Mouse (Mus musculus) liver, postnatal 0 days (tissue): Measurements from ENCODE around the gene Pla2g7. TPM values are rescaled to one million over a fixed set of nuclear protein-coding genes. Genes with fewer than 3 reads are reported as not detected.

Source experiments
- ATAC-seq: fragments of 200-750 bp; cut with Nextera tagmentation; 2 replicates; pipeline ENCODE4 v1.8.0; 2017; ENCODE audit warnings: mild to moderate bottlenecking, moderate library complexity
- DNase-seq: peaks from one replicate; pipeline ENCODE4 v3.0.0-alpha.2; 2016
- H3K27ac ChIP-seq: fragments of 300-500 bp; sonication (generic); 2 replicates; pipeline ENCODE4 v1.5.1; 2014; ENCODE audit warnings: antibody characterized with exemption, moderate library complexity, mild to moderate bottlenecking, low read depth
- H3K27me3 ChIP-seq: fragments of 300-500 bp; sonication (generic); 2 replicates; pipeline ENCODE4 v1.6.1; 2014; ENCODE audit warnings: low read length, control low read depth, mixed read lengths; ENCODE audit not compliant: insufficient read depth
- H3K36me3 ChIP-seq: fragments of 300-500 bp; sonication (generic); replicated peaks from 2 replicates; pipeline ENCODE4 v1.6.1; 2014; ENCODE audit warnings: mild to moderate bottlenecking, control low read depth, low read length, moderate library complexity, mixed read lengths; ENCODE audit not compliant: insufficient read depth
- H3K4me1 ChIP-seq: fragments of 300-500 bp; sonication (generic); 2 replicates; pipeline ENCODE4 v1.6.1; 2014; ENCODE audit warnings: antibody characterized with exemption, mild to moderate bottlenecking, control low read depth; ENCODE audit not compliant: insufficient read depth
- H3K4me2 ChIP-seq: fragments of 300-500 bp; sonication (generic); 2 replicates; pipeline ENCODE4 v1.6.1; 2014; ENCODE audit warnings: low read depth, mild to moderate bottlenecking, low read length, moderate library complexity, mixed read lengths
- H3K4me3 ChIP-seq: fragments of 300-500 bp; sonication (generic); 2 replicates; pipeline ENCODE4 v1.5.1; 2014; ENCODE audit warnings: low read depth, low read length
- H3K9ac ChIP-seq: fragments of 300-500 bp; sonication (generic); replicated peaks from 2 replicates; pipeline ENCODE4 v1.6.1; 2014; ENCODE audit warnings: mild to moderate bottlenecking, moderate library complexity
- H3K9me3 ChIP-seq: fragments of 300-500 bp; sonication (generic); 2 replicates; pipeline ENCODE4 v1.6.1; 2016; ENCODE audit warnings: mild to moderate bottlenecking, control low read depth, low read length, mixed read lengths
- CTCF ChIP-seq: sonication (generic); IDR thresholded peaks from 2 replicates; pipeline ENCODE4 v1.5.1; 2016; ENCODE audit warnings: antibody characterized with exemption, low read depth
- EP300 ChIP-seq: IDR thresholded peaks from 2 replicates; pipeline ENCODE4 v1.6.1; 2016; ENCODE audit warnings: antibody characterized with exemption, low read depth, mild to moderate bottlenecking
- WGBS: fragments of 180-500 bp; shearing (Covaris S2); extraction: QIAGEN DNeasy Blood & Tissue Kit; methylation state at CpG from one replicate; pipeline ENCODE4 v1.1.7; 2014; ENCODE audit not compliant: insufficient replicate concordance; 5-methylcytosine and 5-hydroxymethylcytosine counted together
- polyA plus RNA-seq: library from polyadenylated mRNA; unstranded; fragments of >200 nt; fragmentation: Nextera tagmentation; extraction: Ambion mirVana; gene quantifications from 2 replicates; pipeline ENCODE4 v1.2.1, GENCODE M21; 2015

The Pla2g7 gene
- polyA plus RNA-seq, 1 experiment from 2014 or later: 61.4 TPM

GRCm38 (mm10) chr17:43569287-43569686, 1.4 kb downstream of the Pla2g7 start:
- DNase-seq (peak; percentile 46), ATAC-seq (peak; percentile 53)
- H3K9ac ChIP-seq: no peak overlapping the region
- H3K4me3 ChIP-seq: peak overlapping the region; percentile 47; the same call in 1 of the 2 replicates
- no peaks in the 10 kb centered on the region for H3K9me3 ChIP-seq
- no peaks in the 10 kb centered on the region for H3K36me3 ChIP-seq
- peak overlapping the region; percentile 37 for H3K27ac ChIP-seq
- H3K4me1 ChIP-seq: peaks cover 10% of the 10 kb centered on the region; the same call in 1 of the 2 replicates
- WGBS: 46% methylated on average over 7 of the region's 7 CpGs
- H3K4me2 ChIP-seq: peak overlapping the region; percentile 77
- TF ChIP-seq CTCF (no peak), EP300 (no peak)
- no peaks in the 10 kb centered on the region for H3K27me3 ChIP-seq

- WGBS: 21% methylated on average over 3 of the region's 3 CpGs
Observed at GRCm38 (mm10) chr17:43573624-43574073, 5.8 kb downstream of the Pla2g7 start.

GRCm38 (mm10) chr17:43580456-43580855, 12.6 kb downstream of the Pla2g7 start:
- TF ChIP-seq CTCF (no peak), EP300 (no peak)
- H3K4me3 ChIP-seq: no peak overlapping the region
- peak overlapping the region; percentile 9; the same call in 1 of the 2 replicates for H3K4me2 ChIP-seq
- no peaks in the 10 kb centered on the region for H3K9me3 ChIP-seq
- H3K27ac ChIP-seq: 0 out of 2 replicates have a peak overlapping the region, but pooled peaks have one; percentile 64
- peaks cover 19% of the 10 kb centered on the region for H3K4me1 ChIP-seq
- H3K36me3 ChIP-seq: no peaks in the 10 kb centered on the region
- no peaks in the 10 kb centered on the region for H3K27me3 ChIP-seq
- H3K9ac ChIP-seq: no peak overlapping the region
- DNase-seq: no peak
- ATAC-seq: peak; percentile 15; the same call in 1 of the 2 replicates
- WGBS: 40% methylated on average over 3 of the region's 3 CpGs

More at GRCm38 (mm10) chr17:43573624-43574073, 5.8 kb downstream of the Pla2g7 start:
- Histone ChIP-seq H3K9me3 (no peaks in the 10 kb centered on the region), H3K4me3 (no peak overlapping the region), H3K9ac (no peak overlapping the region), H3K4me2 (no peak overlapping the region), H3K27ac (peak overlapping the region; percentile 61), H3K36me3 (no peaks in the 10 kb centered on the region), H3K4me1 (peaks cover 14% of the 10 kb centered on the region; the same call in 1 of the 2 replicates), H3K27me3 (no peaks in the 10 kb centered on the region)
- ATAC-seq: peak; percentile 45
- TF ChIP-seq EP300 (no peak), CTCF (no peak)
- no peak for DNase-seq

GRCm38 (mm10) chr17:43581012-43581467, 13.1 kb downstream of the Pla2g7 start:
- 33% methylated on average over 8 of the region's 8 CpGs for WGBS
- peak overlapping the region; percentile 9; the same call in 1 of the 2 replicates for H3K4me2 ChIP-seq

GRCm38 (mm10) chr17:43584771-43585170, 16.9 kb downstream of the Pla2g7 start:
- no peaks in the 10 kb centered on the region for H3K27me3 ChIP-seq
- DNase-seq (no peak), ATAC-seq (no peak)
- H3K36me3 ChIP-seq: no peaks in the 10 kb centered on the region
- no peak overlapping the region for H3K27ac ChIP-seq
- no peak overlapping the region for H3K4me2 ChIP-seq
- H3K4me1 ChIP-seq: peaks cover 26% of the 10 kb centered on the region
- TF ChIP-seq EP300: no peak
- no peak for TF ChIP-seq CTCF
- H3K4me3 ChIP-seq: no peak overlapping the region
- H3K9ac ChIP-seq: no peak overlapping the region
- WGBS: 66% methylated on average over 7 of the region's 7 CpGs
- H3K9me3 ChIP-seq: no peaks in the 10 kb centered on the region

More at GRCm38 (mm10) chr17:43581012-43581467, 13.1 kb downstream of the Pla2g7 start:
- Histone ChIP-seq H3K27me3 (no peaks in the 10 kb centered on the region), H3K9ac (peak overlapping the region; percentile 7; the same call in 1 of the 2 replicates), H3K9me3 (no peaks in the 10 kb centered on the region), H3K27ac (peak overlapping the region; percentile 64), H3K4me3 (no peak overlapping the region), H3K4me1 (peaks cover 19% of the 10 kb centered on the region), H3K36me3 (no peaks in the 10 kb centered on the region)
- DNase-seq (no peak), ATAC-seq (peak; percentile 60)
- TF ChIP-seq EP300 (no peak), CTCF (no peak)

- Histone ChIP-seq H3K9ac (no peak overlapping the region), H3K4me2 (no peak overlapping the region), H3K4me1 (peaks cover 14% of the 10 kb centered on the region), H3K36me3 (no peaks in the 10 kb centered on the region), H3K27ac (no peak overlapping the region), H3K9me3 (no peaks in the 10 kb centered on the region), H3K4me3 (no peak overlapping the region), H3K27me3 (no peaks in the 10 kb centered on the region)
- no peak for TF ChIP-seq CTCF
- TF ChIP-seq EP300: no peak
- WGBS: 54% methylated on average over 2 of the region's 2 CpGs
- ATAC-seq (peak; percentile 84), DNase-seq (peak; percentile 34)
Observed at GRCm38 (mm10) chr17:43587278-43587677, 19.4 kb downstream of the Pla2g7 start.
